Mouse (Mus musculus): ENCODE measurements around the gene Aifm3. TPM values are rescaled to one million over a fixed set of nuclear protein-coding genes. Genes with fewer than 3 reads are reported as not detected.
"Not testable (repeated sequence)": the region's sequence is repeated elsewhere in the genome, so short reads cannot be mapped to it uniquely, and the experiment has no call there.

The Aifm3 gene
- polyA plus RNA-seq, 1 experiment from 2014 or later: 0.99 TPM

DNA sequence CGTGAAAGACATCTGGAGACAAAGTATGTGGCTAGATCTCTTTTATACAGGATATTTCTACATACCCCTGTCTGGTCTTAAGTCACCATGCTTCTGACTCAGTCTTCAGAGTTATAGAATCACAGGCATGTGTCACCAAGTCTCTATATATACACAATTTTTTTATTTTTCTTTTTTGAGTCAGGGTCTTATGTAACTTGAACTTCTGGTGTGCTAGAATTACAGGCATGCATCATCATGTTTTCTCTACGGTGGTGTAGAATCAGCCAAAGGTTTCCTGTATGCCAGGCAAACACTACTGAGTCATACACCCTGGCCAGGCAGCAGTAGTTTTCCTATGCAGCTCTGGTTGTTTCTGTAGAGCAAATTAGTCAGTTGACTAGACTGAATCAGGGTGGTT, 53.2 kb downstream of the Aifm3 start:
- CTCF ChIA-PET: no interaction called here
- in situ Hi-C loops (cut with MboI; ENCODE audit: low pct_unique_long_range_greater_than_20kb): no loop called here
- POLR2A ChIA-PET: no interaction called here
- no peak for DNase-seq (ENCODE audit: low read depth, low spot score)
- TF ChIP-seq CTCF (IDR thresholded peaks at IDR 0.05): no peak
- no peak for ATAC-seq
- peaks cover 3% of the 10 kb centered on the region for H3K27me3 ChIP-seq

DNA sequence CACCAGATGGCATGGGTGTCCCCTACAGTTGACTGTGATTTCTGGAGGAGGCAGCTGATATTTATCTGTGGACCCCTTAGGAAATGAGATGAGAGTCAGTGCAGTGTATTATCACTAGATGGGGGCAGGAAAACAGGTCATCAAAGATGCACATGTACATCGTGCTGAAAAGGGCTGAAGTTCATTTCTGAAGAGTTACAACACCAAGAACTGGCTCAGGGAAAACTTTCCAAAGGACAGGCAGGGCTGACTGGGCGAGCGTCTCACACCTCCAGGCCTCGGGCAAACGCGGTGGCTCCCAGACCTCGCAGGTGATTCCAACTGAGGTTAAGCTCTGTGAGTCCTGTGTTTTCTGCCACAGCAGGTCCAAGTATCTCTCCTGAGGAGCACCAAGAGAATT, 63.4 kb downstream of the Aifm3 start:
- CTCF ChIA-PET: interaction anchor here (1.5 kb wide), 1 partner anchor 17 kb away, joined by 3 read pairs; no protein-coding TSS in a partner anchor
- no peak for TF ChIP-seq CTCF (IDR thresholded peaks at IDR 0.05)
- POLR2A ChIA-PET: no interaction called here
- in situ Hi-C loops (cut with MboI; ENCODE audit: low pct_unique_long_range_greater_than_20kb): no loop called here
- DNase-seq (ENCODE audit: low read depth, low spot score) (no peak), ATAC-seq (no peak)
- no peaks in the 10 kb centered on the region for H3K27me3 ChIP-seq

DNA sequence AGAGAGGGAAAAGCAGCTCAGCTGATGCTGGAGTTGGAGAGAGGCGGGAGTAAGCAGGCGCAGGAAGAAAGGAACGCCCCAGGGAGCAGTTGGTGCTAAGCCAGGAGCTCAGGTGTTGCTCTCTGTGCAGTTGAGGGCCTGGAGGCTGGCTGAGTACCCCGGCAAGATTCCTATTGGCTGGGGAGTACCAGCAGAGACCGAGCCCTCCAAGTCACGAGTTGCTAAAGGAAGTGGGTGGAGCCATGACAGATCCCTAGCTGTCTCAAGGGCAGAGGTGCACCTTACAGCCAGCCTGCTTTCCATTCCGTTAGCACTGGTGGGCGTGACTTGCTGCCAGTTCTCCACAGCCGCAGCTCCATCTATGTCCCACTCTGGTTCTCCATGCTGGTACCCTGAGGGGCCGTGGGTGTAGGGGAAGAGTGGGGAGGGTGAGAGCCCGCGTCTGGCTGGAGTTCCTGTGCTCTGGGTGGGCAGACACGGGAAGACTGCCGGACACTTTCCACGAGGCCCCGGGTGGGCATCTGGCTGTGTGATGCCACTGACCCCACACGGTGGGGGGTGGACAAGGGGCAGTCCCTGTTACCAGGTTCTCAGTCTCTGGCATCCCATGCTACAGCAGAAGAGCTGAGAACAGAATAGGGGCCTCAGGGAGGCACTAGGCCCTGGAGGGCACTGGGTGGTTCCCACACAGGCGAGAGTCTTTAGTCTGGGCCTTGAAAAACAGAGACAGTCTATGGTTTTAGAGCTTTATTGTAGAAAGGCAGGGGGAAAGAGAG, 64.7 kb downstream of the Aifm3 start:
- CTCF ChIA-PET: interaction anchor here (1.3 kb wide), 1 partner anchor 71 kb away, joined by 3 read pairs; no protein-coding TSS in a partner anchor
- DNase-seq (ENCODE audit: low read depth, low spot score) (no peak), ATAC-seq (no peak)
- no peaks in the 10 kb centered on the region for H3K27me3 ChIP-seq
- POLR2A ChIA-PET: no interaction called here
- in situ Hi-C loops (cut with MboI; ENCODE audit: low pct_unique_long_range_greater_than_20kb): no loop called here
- no peak for TF ChIP-seq CTCF (IDR thresholded peaks at IDR 0.05)

DNA sequence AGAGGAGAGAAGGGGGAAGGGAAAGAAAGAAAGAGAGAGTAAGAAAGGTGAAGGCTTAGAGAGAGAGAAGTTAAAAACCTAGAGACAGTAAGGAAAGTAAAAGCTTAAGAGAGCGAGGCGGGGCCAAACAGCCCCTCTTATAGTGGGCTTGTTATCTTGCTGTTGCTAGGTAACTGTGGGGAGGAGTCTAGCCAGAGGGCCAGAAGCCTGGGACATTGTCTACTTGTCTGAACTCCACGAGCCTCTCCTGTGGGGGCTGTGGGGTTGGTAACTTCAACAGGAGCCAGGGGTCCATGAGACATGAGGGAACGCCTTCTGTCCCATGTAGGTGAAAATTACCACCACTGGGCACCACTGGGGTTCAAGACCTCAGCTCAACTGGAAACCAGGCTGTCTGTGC, 65.3 kb downstream of the Aifm3 start:
- CTCF ChIA-PET: interaction anchor here (0.8 to 1.3 kb wide), 3 partner anchors 10 to 70 kb away, joined by 3 read pairs; no protein-coding TSS in a partner anchor
- DNase-seq (ENCODE audit: low read depth, low spot score); ATAC-seq; H3K27me3 ChIP-seq; POLR2A ChIA-PET: not testable (repeated sequence)
- in situ Hi-C loops (cut with MboI; ENCODE audit: low pct_unique_long_range_greater_than_20kb): loop anchor here (5.0 kb wide), 1 partner anchor 68 kb away; no protein-coding TSS in a partner anchor

DNA sequence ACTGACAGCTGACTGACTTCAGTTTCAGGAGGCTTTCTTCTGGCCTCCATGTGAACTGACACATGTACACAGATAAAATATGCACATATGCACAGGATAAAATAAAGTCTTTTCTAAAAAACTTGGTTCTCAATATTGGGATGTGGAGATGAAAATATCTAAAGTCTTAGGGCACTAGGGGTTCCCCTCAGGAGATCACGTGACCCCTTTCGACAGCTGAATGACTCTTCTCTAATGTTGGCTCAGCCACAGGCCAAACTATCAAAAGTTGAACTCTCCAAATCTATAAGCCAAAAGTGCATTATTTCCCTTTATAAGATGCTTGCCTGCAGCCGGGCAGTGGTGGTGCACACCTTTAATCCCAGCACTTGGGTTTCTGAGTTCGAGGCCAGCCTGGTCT, 66.8 kb downstream of the Aifm3 start:
- ATAC-seq (no peak), DNase-seq (ENCODE audit: low read depth, low spot score) (no peak)
- CTCF ChIA-PET: interaction anchor here (1.2 to 3.6 kb wide), 2 partner anchors 27 to 60 kb away, joined by 3 to 45 read pairs; no protein-coding TSS in a partner anchor
- no peaks in the 10 kb centered on the region for H3K27me3 ChIP-seq
- in situ Hi-C loops (cut with MboI; ENCODE audit: low pct_unique_long_range_greater_than_20kb): loop anchor here (5.0 kb wide), 1 partner anchor 66 kb away; no protein-coding TSS in a partner anchor
- POLR2A ChIA-PET: no interaction called here
- TF ChIP-seq CTCF (IDR thresholded peaks at IDR 0.05): no peak

DNA sequence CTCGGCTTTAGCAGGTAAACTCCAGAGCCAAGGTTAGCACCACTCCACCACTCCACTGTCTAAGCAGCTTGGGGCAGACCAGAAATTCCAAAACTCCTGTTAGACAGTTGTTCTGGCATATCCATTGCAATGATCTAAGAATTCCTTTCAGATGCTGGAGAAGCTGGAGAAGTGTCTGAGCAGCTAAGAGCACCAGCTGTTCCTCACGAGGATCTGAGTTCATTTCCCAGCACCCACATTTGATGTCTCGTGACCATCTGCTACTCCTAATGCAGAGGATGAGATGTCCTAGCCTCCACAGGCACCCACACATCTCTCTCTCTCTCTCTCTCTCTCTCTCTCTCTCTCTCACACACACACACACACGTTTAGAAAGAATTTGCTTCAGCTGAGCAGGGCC, 67.5 kb downstream of the Aifm3 start:
- POLR2A ChIA-PET: no interaction called here
- no peak for TF ChIP-seq CTCF (IDR thresholded peaks at IDR 0.05)

More for the DNA sequence above, 67.5 kb downstream of the Aifm3 start:
- in situ Hi-C loops (cut with MboI; ENCODE audit: low pct_unique_long_range_greater_than_20kb): loop anchor here (5.0 kb wide), 1 partner anchor 65 kb away; no protein-coding TSS in a partner anchor
- H3K27me3 ChIP-seq: no peaks in the 10 kb centered on the region
- no peak for ATAC-seq
- no peak for DNase-seq (ENCODE audit: low read depth, low spot score)
- CTCF ChIA-PET: interaction anchor here (1.1 to 3.6 kb wide), 12 partner anchors 8 to 63 kb away, joined by 3 to 45 read pairs (median 7); partner anchors contain the start of genes Slc7a4 and Smpd4

Other genes with a start within 250 kb of the Aifm3 start
- 9.2 TPM for gene Tmem191c, start 213.5 kb upstream of the Aifm3 start, polyA plus RNA-seq (2021)
- 0.12 TPM for gene Serpind1, start 158.2 kb upstream of the Aifm3 start, polyA plus RNA-seq (2021)
- 28.3 TPM for gene Snap29, start 83.6 kb upstream of the Aifm3 start, polyA plus RNA-seq (2021)
- 81.9 TPM for gene Pi4ka, start 83.3 kb upstream of the Aifm3 start, polyA plus RNA-seq (2021)
- gene Crkl, start 37.6 kb upstream of the Aifm3 start, polyA plus RNA-seq (2021): 27.1 TPM
- gene Lztr1, start 19.1 kb downstream of the Aifm3 start, polyA plus RNA-seq (2021): 156 TPM
- 40.6 TPM for gene Thap7, start 41.5 kb downstream of the Aifm3 start, polyA plus RNA-seq (2021)
- gene Lrrc74b, start 71.6 kb downstream of the Aifm3 start, polyA plus RNA-seq (2021): 0.03 TPM
- 0.87 TPM for gene P2rx6, start 72.3 kb downstream of the Aifm3 start, polyA plus RNA-seq (2021)
- gene Slc7a4, start 93.6 kb downstream of the Aifm3 start, polyA plus RNA-seq (2021): 3.7 TPM
- gene Smpd4, start 129.7 kb downstream of the Aifm3 start, polyA plus RNA-seq (2021): 31.3 TPM
- gene Ccdc74a, start 156.9 kb downstream of the Aifm3 start, polyA plus RNA-seq (2021): 9.6 TPM
- 69.1 TPM for gene Med15, start 243.3 kb downstream of the Aifm3 start, polyA plus RNA-seq (2021)